Mouse (Mus musculus): ENCODE results near the gene Amigo3. TPM values are rescaled to one million over a fixed set of nuclear protein-coding genes. Genes with fewer than 3 reads are reported as not detected.

Gene Amigo3
- polyA plus RNA-seq, 1 experiment: 12.0 TPM

DNA sequence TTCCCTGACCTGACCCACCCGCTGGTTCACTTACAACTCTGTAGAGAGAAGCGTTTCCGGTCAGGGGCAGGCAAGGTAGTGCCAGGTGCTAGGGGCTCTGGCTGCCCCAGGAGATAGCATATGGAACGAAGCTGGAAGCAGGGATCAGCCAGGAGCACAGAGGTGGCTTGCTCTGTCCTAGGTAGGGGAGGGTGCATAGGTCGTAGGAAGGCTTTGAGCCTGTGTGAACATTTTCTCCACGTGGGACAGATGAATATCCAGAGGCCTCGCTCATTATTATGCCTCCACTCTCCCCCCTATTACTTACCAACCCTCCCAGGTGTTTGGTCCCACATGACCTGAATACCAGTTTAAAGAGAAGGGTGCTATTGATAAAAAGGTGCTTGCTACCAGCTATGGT, 548 bp upstream of the Amigo3 start:
- TF ChIP-seq POLR2A (IDR thresholded peaks at IDR 0.05; ENCODE audit: low read depth, low read length) (no peak), CTCF (IDR thresholded peaks at IDR 0.05; ENCODE audit: extremely low read depth, insufficient read length, insufficient replicate concordance, low read depth, low read length) (no peak)
- H3K27me3 ChIP-seq (ENCODE audit: control insufficient read depth, insufficient read depth, low read length): no peaks in the 10 kb centered on the region
- peaks cover 51% of the 10 kb centered on the region for H3K36me3 ChIP-seq (ENCODE audit: control insufficient read depth, insufficient read depth, low read length)
- H3K4me3 ChIP-seq (ENCODE audit: low read depth, low read length): no peak overlapping the region
- WGBS: 63% methylated on average over 7 of the region's 7 CpGs
- no peak overlapping the region for H3K27ac ChIP-seq (ENCODE audit: insufficient read depth, low read depth, low read length)
- H3K4me1 ChIP-seq (ENCODE audit: control insufficient read depth, insufficient read depth, insufficient read length, low read length): peaks cover 31% of the 10 kb centered on the region

DNA sequence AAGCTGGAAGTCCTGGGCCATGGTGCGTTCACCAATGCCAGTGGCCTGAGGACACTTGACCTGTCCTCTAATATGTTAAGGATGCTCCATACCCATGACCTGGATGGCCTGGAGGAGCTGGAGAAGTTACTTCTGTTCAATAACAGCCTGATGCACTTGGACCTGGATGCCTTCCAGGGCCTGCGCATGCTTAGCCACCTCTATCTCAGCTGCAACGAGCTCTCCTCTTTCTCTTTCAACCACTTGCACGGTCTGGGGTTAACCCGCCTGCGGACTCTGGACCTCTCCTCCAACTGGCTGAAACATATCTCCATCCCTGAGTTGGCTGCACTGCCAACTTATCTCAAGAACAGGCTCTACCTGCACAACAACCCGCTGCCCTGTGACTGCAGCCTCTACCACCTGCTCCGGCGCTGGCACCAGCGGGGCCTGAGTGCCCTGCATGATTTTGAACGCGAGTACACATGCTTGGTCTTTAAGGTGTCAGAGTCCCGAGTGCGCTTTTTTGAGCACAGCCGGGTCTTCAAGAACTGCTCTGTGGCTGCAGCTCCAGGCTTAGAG, 786 bp downstream of the Amigo3 start:
- peak overlapping the region; percentile 44 for H3K27ac ChIP-seq (ENCODE audit: insufficient read depth, low read depth, low read length)

DNA sequence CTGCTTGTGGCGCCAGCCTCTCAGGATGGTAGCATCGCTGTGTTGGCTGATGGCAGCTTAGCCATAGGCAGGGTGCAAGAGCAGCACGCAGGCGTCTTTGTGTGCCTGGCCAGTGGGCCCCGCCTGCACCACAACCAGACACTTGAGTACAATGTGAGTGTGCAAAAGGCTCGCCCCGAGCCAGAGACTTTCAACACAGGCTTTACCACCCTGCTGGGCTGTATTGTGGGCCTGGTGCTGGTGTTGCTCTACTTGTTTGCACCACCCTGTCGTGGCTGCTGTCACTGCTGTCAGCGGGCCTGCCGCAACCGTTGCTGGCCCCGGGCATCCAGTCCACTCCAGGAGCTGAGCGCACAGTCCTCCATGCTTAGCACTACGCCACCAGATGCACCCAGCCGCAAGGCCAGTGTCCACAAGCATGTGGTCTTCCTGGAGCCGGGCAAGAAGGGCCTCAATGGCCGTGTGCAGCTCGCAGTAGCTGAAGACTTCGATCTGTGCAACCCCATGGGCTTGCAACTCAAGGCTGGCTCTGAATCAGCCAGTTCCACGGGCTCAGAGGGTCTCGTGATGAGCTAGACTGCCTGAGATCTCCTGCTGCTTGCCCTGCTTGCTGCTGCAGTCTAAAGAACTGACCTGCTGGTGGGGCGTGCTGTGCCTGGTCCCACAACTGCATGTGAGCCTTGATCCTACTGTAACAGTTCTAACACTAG, 1.5 kb downstream of the Amigo3 start:
- Histone ChIP-seq H3K27me3 (ENCODE audit: control insufficient read depth, insufficient read depth, low read length) (no peaks in the 10 kb centered on the region), H3K4me3 (ENCODE audit: low read depth, low read length) (no peak overlapping the region), H3K4me1 (ENCODE audit: control insufficient read depth, insufficient read depth, insufficient read length, low read length) (peaks cover 20% of the 10 kb centered on the region), H3K27ac (ENCODE audit: insufficient read depth, low read depth, low read length) (no peak overlapping the region), H3K36me3 (ENCODE audit: control insufficient read depth, insufficient read depth, low read length) (peaks cover 66% of the 10 kb centered on the region)
- 72% methylated on average over 22 of the region's 22 CpGs for WGBS
- no peak for TF ChIP-seq CTCF (IDR thresholded peaks at IDR 0.05; ENCODE audit: extremely low read depth, insufficient read length, insufficient replicate concordance, low read depth, low read length)
- TF ChIP-seq POLR2A (IDR thresholded peaks at IDR 0.05; ENCODE audit: low read depth, low read length): no peak

More for the DNA sequence above, 786 bp downstream of the Amigo3 start:
- H3K4me3 ChIP-seq (ENCODE audit: low read depth, low read length): no peak overlapping the region
- peaks cover 62% of the 10 kb centered on the region for H3K36me3 ChIP-seq (ENCODE audit: control insufficient read depth, insufficient read depth, low read length)
- peaks cover 20% of the 10 kb centered on the region for H3K4me1 ChIP-seq (ENCODE audit: control insufficient read depth, insufficient read depth, insufficient read length, low read length)
- H3K27me3 ChIP-seq (ENCODE audit: control insufficient read depth, insufficient read depth, low read length): no peaks in the 10 kb centered on the region
- WGBS: 29% methylated on average over 15 of the region's 15 CpGs
- no peak for TF ChIP-seq CTCF (IDR thresholded peaks at IDR 0.05; ENCODE audit: extremely low read depth, insufficient read length, insufficient replicate concordance, low read depth, low read length)
- peak; percentile 9; the same call in 1 of the 2 replicates for TF ChIP-seq POLR2A (IDR thresholded peaks at IDR 0.05; ENCODE audit: low read depth, low read length)

DNA sequence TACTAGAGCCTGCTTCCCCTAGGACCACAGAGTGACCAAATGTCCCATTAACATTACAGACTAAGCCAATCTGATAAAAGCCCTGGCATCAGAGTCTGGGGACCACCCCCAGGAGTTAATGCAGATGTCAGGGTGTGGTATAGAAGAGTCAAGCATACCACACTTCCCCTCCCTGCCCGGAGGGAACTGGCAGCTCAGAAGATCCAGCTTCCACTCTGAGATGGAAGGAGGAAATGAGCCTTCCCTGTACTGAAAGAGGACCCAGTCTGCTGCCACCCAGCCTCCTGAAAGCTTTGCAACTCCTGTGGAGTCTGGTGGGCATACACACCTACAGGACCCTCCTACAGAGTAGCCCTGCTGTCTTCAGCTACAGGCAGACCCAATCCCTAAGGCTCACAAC, 2.1 kb downstream of the Amigo3 start:
- peaks cover 20% of the 10 kb centered on the region for H3K4me1 ChIP-seq (ENCODE audit: control insufficient read depth, insufficient read depth, insufficient read length, low read length)
- no peak overlapping the region for H3K27ac ChIP-seq (ENCODE audit: insufficient read depth, low read depth, low read length)
- no peak overlapping the region for H3K4me3 ChIP-seq (ENCODE audit: low read depth, low read length)
- no peaks in the 10 kb centered on the region for H3K27me3 ChIP-seq (ENCODE audit: control insufficient read depth, insufficient read depth, low read length)
- H3K36me3 ChIP-seq (ENCODE audit: control insufficient read depth, insufficient read depth, low read length): peaks cover 68% of the 10 kb centered on the region
- 39% methylated on average over 1 of the region's 1 CpGs for WGBS
- TF ChIP-seq POLR2A (IDR thresholded peaks at IDR 0.05; ENCODE audit: low read depth, low read length) (no peak), CTCF (IDR thresholded peaks at IDR 0.05; ENCODE audit: extremely low read depth, insufficient read length, insufficient replicate concordance, low read depth, low read length) (no peak)

DNA sequence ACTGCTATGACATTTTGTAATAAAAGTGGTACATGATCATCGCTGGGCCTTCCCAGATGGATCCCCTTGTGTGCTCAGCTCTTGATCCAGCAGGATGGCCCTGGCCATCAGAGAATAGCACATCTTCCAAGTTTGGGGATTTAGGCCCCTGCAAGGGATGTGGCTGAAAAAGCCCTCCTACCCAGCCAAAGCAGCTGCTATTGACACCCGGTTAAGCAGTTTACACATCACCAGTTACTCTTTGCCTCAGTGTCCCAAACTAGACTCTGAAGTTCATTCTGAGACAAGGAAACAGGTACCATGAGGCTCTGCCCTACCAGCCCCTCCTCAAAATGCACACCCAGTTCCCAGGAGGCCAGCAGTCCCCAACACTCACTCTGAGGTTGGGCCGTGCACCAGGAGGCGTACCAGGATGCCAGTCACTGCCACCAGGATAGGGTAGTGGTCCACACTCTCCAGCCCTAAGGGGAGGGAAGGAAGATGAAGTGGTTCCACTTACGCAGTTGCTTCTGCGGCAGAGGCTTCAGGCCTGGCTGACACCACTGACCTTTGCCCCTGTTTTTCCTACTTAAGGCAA, 2.8 kb downstream of the Amigo3 start:
- Histone ChIP-seq H3K27ac (ENCODE audit: insufficient read depth, low read depth, low read length) (no peak overlapping the region), H3K27me3 (ENCODE audit: control insufficient read depth, insufficient read depth, low read length) (no peaks in the 10 kb centered on the region), H3K4me1 (ENCODE audit: control insufficient read depth, insufficient read depth, insufficient read length, low read length) (peaks cover 16% of the 10 kb centered on the region), H3K4me3 (ENCODE audit: low read depth, low read length) (no peak overlapping the region), H3K36me3 (ENCODE audit: control insufficient read depth, insufficient read depth, low read length) (peaks cover 65% of the 10 kb centered on the region)
- TF ChIP-seq CTCF (IDR thresholded peaks at IDR 0.05; ENCODE audit: extremely low read depth, insufficient read length, insufficient replicate concordance, low read depth, low read length) (no peak), POLR2A (IDR thresholded peaks at IDR 0.05; ENCODE audit: low read depth, low read length) (no peak)
- 90% methylated on average over 6 of the region's 6 CpGs for WGBS

DNA sequence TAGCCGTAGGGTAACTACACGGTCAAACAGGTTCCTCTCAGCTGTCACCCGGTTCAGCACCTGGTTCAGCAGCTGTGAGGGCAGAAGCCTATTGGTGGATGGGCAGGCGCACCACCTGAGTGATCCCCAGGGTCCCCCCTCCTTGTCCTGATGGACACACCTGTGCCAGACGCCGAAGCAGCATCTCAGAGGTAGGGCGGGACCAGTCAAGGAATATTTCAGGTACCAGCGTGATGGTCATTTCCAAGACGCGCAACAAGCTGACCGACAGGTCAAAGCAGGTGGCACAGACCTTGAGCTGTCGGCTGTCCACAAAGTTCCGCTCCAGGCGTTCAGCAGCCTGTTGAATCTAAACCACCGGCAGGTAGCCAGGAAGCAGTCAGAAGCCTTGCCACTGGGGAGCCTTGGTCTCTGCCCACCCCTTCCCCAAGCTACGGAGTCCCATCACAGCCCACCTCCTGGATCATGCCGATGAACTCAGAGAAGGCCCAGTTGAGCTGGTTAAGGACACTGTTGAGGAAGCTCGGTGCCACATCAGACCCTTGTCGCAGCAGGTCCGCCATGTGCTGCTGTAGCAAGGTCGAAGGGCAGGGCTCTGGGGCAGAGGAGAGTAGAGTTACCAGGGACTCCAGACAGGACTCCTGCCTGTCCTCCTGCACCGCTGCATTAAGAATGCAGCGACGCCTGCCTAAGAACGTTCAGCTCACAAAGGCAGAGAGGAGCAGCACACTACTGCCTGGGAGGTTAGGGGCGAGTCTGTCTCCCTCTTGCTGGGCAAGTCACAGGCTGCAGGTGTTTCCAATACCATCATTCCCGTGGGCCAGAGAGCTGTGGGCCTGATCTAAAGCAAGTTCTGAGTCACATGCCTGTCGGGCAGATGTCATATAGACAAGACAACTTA, 3.7 kb downstream of the Amigo3 start:
- H3K36me3 ChIP-seq (ENCODE audit: control insufficient read depth, insufficient read depth, low read length): peaks cover 57% of the 10 kb centered on the region
- H3K4me3 ChIP-seq (ENCODE audit: low read depth, low read length): no peak overlapping the region
- no peaks in the 10 kb centered on the region for H3K27me3 ChIP-seq (ENCODE audit: control insufficient read depth, insufficient read depth, low read length)
- no peak for TF ChIP-seq CTCF (IDR thresholded peaks at IDR 0.05; ENCODE audit: extremely low read depth, insufficient read length, insufficient replicate concordance, low read depth, low read length)
- TF ChIP-seq POLR2A (IDR thresholded peaks at IDR 0.05; ENCODE audit: low read depth, low read length): no peak
- no peak overlapping the region for H3K27ac ChIP-seq (ENCODE audit: insufficient read depth, low read depth, low read length)
- H3K4me1 ChIP-seq (ENCODE audit: control insufficient read depth, insufficient read depth, insufficient read length, low read length): peaks cover 16% of the 10 kb centered on the region
- 87% methylated on average over 28 of the region's 28 CpGs for WGBS

Measured in small intestine, adult 2 months (tissue).